Mouse (Mus musculus) CH12.LX (cell line): ENCODE measurements around the gene Prox1.

Experiments
- CTCF ChIP-seq, 2 experiments: IDR thresholded peaks in 1 of 2; conservative IDR thresholded peaks in 1 of 2; 2 replicates each; pipeline ENCODE4 v1.5.1; 2011 to 2012; ENCODE audit warnings: low read depth in 2 of 2, low read length in 2 of 2, improper control_type of control experiment in 1 of 2, inconsistent platforms in 1 of 2, mild to moderate bottlenecking in 1 of 2, moderate library complexity in 1 of 2
- KAT2A ChIP-seq: IDR thresholded peaks from 2 replicates; pipeline ENCODE4 v1.6.1; 2012; ENCODE audit warnings: low read length, improper control_type of control experiment, inconsistent platforms; ENCODE audit not compliant: insufficient replicate concordance
- MAX ChIP-seq: IDR thresholded peaks from 2 replicates; pipeline ENCODE4 v1.6.1; 2011; ENCODE audit warnings: low read length, improper control_type of control experiment
- TBP ChIP-seq: conservative IDR thresholded peaks from 2 replicates; pipeline ENCODE4 v1.6.1; 2011; ENCODE audit warnings: low read depth, low read length, improper control_type of control experiment
- TCF12 ChIP-seq: IDR thresholded peaks from 2 replicates; pipeline ENCODE4 v1.6.1; 2014; ENCODE audit warnings: low read depth, mild to moderate bottlenecking, inconsistent platforms, low read length, improper control_type of control experiment

DNA sequence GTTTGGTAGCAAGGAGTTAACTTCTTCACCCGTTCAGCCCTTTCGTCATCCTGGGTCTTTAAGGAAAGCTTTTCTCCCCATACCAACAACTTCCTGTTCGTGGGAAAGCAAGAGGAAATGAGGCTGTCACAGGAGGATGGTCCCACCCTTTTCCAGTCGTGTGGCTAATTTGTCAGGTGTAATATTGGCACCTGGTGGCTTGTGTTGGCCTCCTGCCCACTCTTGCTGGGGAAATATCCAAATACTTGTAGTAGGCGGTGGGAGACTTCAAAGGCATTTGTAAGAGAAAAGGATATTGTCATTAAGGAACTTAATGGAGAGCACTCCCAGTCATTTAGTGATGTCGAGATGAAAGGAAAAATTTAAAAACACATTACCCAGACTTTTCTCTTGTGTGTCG lies 44.1 kb upstream of the Prox1 start:
- TF ChIP-seq CTCF (conservative IDR thresholded peaks at IDR 0.05 in 1 of 2, IDR thresholded peaks at IDR 0.05 in 1 of 2; ENCODE audit: low read depth in 2 of 2, low read length in 2 of 2): no peak
- TF ChIP-seq KAT2A: no peak
- no peak for TF ChIP-seq TCF12
- TF ChIP-seq MAX: no peak
- TF ChIP-seq TBP: no peak
